16 mouse cellular contexts compared by ENCODE assay signal in the genomic region with DNA sequence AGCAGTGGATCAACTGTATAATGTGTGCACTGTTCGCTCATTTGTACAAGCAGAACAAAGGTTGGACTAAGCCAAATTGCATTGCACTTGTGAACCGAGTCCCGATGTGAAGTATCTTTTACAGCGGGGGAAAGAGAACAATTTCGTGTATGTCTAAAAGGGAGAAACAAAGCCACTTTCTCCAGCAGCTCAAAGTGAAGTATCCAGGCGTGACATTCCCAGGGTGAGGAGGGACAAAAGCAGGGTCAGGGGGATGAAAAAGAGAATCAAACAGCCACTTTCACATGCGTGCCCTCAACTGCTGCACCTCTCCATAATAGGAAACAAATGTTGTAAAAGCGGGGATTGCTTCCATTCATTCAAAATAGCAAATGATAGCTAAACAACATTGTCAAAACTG. TPM values are rescaled to one million over a fixed set of nuclear protein-coding genes. Genes with fewer than 3 reads are reported as not detected.
DNase-seq lines count a peak whose midpoint lies in the region; ATAC-seq lines count a peak whose summit lies in the region.
"Had no signal": no experiment of that assay in that cellular context is flagged by ENCODE, and none has a peak within 500 bp of the region (broad histone marks: within the 10 kb centered on the region; RNA-seq: fewer than 3 reads in every experiment).

No protein-coding gene starts in this region.

- no peak overlapping the region for H3K4me3 ChIP-seq in intestine, embryonic 14.5 days (ENCODE audit: low read depth, low read length)
- H3K4me3 ChIP-seq in intestine, embryonic 15.5 days (replicated peaks): no peak overlapping the region
- no peak overlapping the region for H3K4me3 ChIP-seq in embryonic facial prominence, embryonic 11.5 days (ENCODE audit: low read depth, low read length)
- no peak overlapping the region for H3K4me3 ChIP-seq in neural tube, embryonic 11.5 days (ENCODE audit: low read depth, low read length)

- H3K4me2 ChIP-seq in intestine, embryonic 14.5 days (ENCODE audit: low read length): no peak overlapping the region
- H3K4me2 ChIP-seq in intestine, embryonic 15.5 days (replicated peaks): no peak overlapping the region
- no peak overlapping the region for H3K4me2 ChIP-seq in embryonic facial prominence, embryonic 11.5 days (ENCODE audit: low read depth, low read length)
- peak overlapping the region; percentile 73; the same call in 1 of the 2 replicates for H3K4me2 ChIP-seq in neural tube, embryonic 11.5 days (ENCODE audit: low read depth)

- H3K9ac ChIP-seq in intestine, embryonic 14.5 days (ENCODE audit: low read length): no peak overlapping the region
- no peak overlapping the region for H3K9ac ChIP-seq in intestine, embryonic 15.5 days
- H3K9ac ChIP-seq in embryonic facial prominence, embryonic 11.5 days (replicated peaks; ENCODE audit: low read length): no peak overlapping the region
- no peak overlapping the region for H3K9ac ChIP-seq in neural tube, embryonic 11.5 days (ENCODE audit: low read length)

- 3% methylated on average over 8 of the region's 8 CpGs for WGBS in intestine, embryonic 14.5 days
- 3% methylated on average over 8 of the region's 8 CpGs for WGBS in intestine, embryonic 15.5 days
- WGBS in embryonic facial prominence, embryonic 11.5 days: under 1% methylated on average over 8 of the region's 8 CpGs
- under 1% methylated on average over 8 of the region's 8 CpGs for WGBS in neural tube, embryonic 11.5 days

- peaks cover 100% of the 10 kb centered on the region for H3K27me3 ChIP-seq in intestine, embryonic 14.5 days (replicated peaks; ENCODE audit: control insufficient read depth, insufficient read depth, low read length)
- peaks cover 90% of the 10 kb centered on the region for H3K27me3 ChIP-seq in intestine, embryonic 15.5 days (replicated peaks)
- peaks cover 74% of the 10 kb centered on the region for H3K27me3 ChIP-seq in embryonic facial prominence, embryonic 11.5 days (ENCODE audit: control insufficient read depth, insufficient read depth, low read length)
- peaks cover 82% of the 10 kb centered on the region for H3K27me3 ChIP-seq in neural tube, embryonic 11.5 days (ENCODE audit: control insufficient read depth, insufficient read depth, low read length)

- no peaks in the 10 kb centered on the region for H3K9me3 ChIP-seq in intestine, embryonic 14.5 days (ENCODE audit: control insufficient read depth, low read length)
- H3K9me3 ChIP-seq in intestine, embryonic 15.5 days: no peaks in the 10 kb centered on the region
- no peaks in the 10 kb centered on the region for H3K9me3 ChIP-seq in embryonic facial prominence, embryonic 11.5 days (replicated peaks; ENCODE audit: control insufficient read depth, low read length)
- no peaks in the 10 kb centered on the region for H3K9me3 ChIP-seq in neural tube, embryonic 11.5 days (ENCODE audit: control insufficient read depth, low read length)

- no peaks in the 10 kb centered on the region for H3K4me1 ChIP-seq in intestine, embryonic 14.5 days (replicated peaks; ENCODE audit: control insufficient read depth, insufficient read depth, low read length)
- 0 out of 2 replicates have a peak, but pooled peaks cover 2% of the 10 kb centered on the region for H3K4me1 ChIP-seq in intestine, embryonic 15.5 days (replicated peaks)
- no peaks in the 10 kb centered on the region; the same call in 1 of the 2 replicates for H3K4me1 ChIP-seq in embryonic facial prominence, embryonic 11.5 days (ENCODE audit: control insufficient read depth, insufficient read depth, low read length)
- H3K4me1 ChIP-seq in neural tube, embryonic 11.5 days (ENCODE audit: control insufficient read depth, insufficient read depth, low read length): peaks cover 41% of the 10 kb centered on the region

- H3K27ac ChIP-seq in intestine, embryonic 14.5 days (ENCODE audit: low read depth): no peak overlapping the region
- no peak overlapping the region for H3K27ac ChIP-seq in intestine, embryonic 15.5 days
- H3K27ac ChIP-seq in embryonic facial prominence, embryonic 11.5 days (replicated peaks; ENCODE audit: low read depth, low read length): no peak overlapping the region
- no peak overlapping the region for H3K27ac ChIP-seq in neural tube, embryonic 11.5 days (ENCODE audit: low read depth, low read length)

- ATAC-seq in intestine, embryonic 14.5 days (replicated peaks; ENCODE audit: low FRiP score, low TSS enrichment, low read depth): no peak
- ATAC-seq in intestine, embryonic 15.5 days: no peak
- ATAC-seq in embryonic facial prominence, embryonic 11.5 days (replicated peaks; ENCODE audit: insufficient number of reproducible peaks, low FRiP score, low TSS enrichment, low read depth): no peak
- no peak for ATAC-seq in neural tube, embryonic 11.5 days (ENCODE audit: insufficient read depth, low FRiP score, low TSS enrichment)
- no peak for ATAC-seq in granulocyte monocyte progenitor cell, adult 5-6 weeks (replicated peaks; ENCODE audit: poor library complexity, severe bottlenecking)
- ATAC-seq: CD4-positive, CD25-positive, alpha-beta regulatory T cell, adult 4 months had no signal

- no peaks in the 10 kb centered on the region for H3K36me3 ChIP-seq in intestine, embryonic 14.5 days (ENCODE audit: control insufficient read depth, insufficient read depth, low read length)
- H3K36me3 ChIP-seq in intestine, embryonic 15.5 days: no peaks in the 10 kb centered on the region
- H3K36me3 ChIP-seq in embryonic facial prominence, embryonic 11.5 days (replicated peaks; ENCODE audit: control insufficient read depth, insufficient read depth, low read depth, low read length): no peaks in the 10 kb centered on the region
- H3K36me3 ChIP-seq in neural tube, embryonic 11.5 days (ENCODE audit: control insufficient read depth, insufficient read depth, low read length): no peaks in the 10 kb centered on the region

- DNase-seq in intestine, embryonic 14.5 days (ENCODE audit: low spot score): peak; percentile 72
- peak; percentile 88 for DNase-seq in embryo, embryonic 10.5 days (ENCODE audit: low spot score)
- DNase-seq in embryonic facial prominence, embryonic 11.5 days (ENCODE audit: low spot score): peak; percentile 57
- peak; percentile 76 for DNase-seq in neural tube, embryonic 11.5 days (ENCODE audit: low spot score)
- DNase-seq in adrenal gland, adult 18-20 months (ENCODE audit: low spot score in 2 of 2): no peak
- DNase-seq: cerebellum, postnatal 36 days; heart, postnatal 14 days; kidney, adult 2 months; liver; lung, adult 2 months had no signal

RNA-seq across cellular contexts. Expression of a gene that starts 5.6 kb away (rescaled TPM):
- not detected in 2 replicates for polyA plus RNA-seq in intestine, embryonic 14.5 days (2014; fragmentation: Nextera tagmentation; extraction: Ambion mirVana)
- polyA plus RNA-seq in intestine, embryonic 15.5 days (2015; fragmentation: Nextera tagmentation; extraction: Ambion mirVana): not detected in 2 replicates
- 0.31 and 0.33 TPM in 2 replicates for polyA plus RNA-seq in embryonic facial prominence, embryonic 11.5 days (2014; fragmentation: Nextera tagmentation; extraction: Ambion mirVana)
- polyA plus RNA-seq in neural tube, embryonic 11.5 days (2014; fragmentation: Nextera tagmentation; extraction: Ambion mirVana): 3.7 and 4.2 TPM in 2 replicates
- total RNA-seq in granulocyte monocyte progenitor cell, adult 5-6 weeks (2014; fragmentation: Nextera tagmentation): not detected in 2 replicates
- total RNA-seq in granulocyte monocyte progenitor cell, adult 5-6 weeks (2017): not detected in 2 replicates
- total RNA-seq in adrenal gland, adult 18-20 months (2021): not detected
- total RNA-seq: adrenal gland, postnatal 4 days; heart, adult 8-10 months had no signal
- polyA plus RNA-seq: CD4-positive, CD25-positive, alpha-beta regulatory T cell, adult 4 months; kidney, adult 2 months; lung, adult 2 months; stomach, embryonic 16.5 days had no signal

Comparison
In these comparisons a context has a peak if more than half of its experiments do, and no peak if none do; other contexts are left out.
1. DNase-seq: peak in intestine, embryonic 14.5 days (single experiment), embryo, embryonic 10.5 days (single experiment), embryonic facial prominence, embryonic 11.5 days (single experiment) and neural tube, embryonic 11.5 days (single experiment); none in adrenal gland, adult 18-20 months (0 of 2).